Comparison of ENCODE assay signal across 14 mouse cellular contexts in the genomic region with DNA sequence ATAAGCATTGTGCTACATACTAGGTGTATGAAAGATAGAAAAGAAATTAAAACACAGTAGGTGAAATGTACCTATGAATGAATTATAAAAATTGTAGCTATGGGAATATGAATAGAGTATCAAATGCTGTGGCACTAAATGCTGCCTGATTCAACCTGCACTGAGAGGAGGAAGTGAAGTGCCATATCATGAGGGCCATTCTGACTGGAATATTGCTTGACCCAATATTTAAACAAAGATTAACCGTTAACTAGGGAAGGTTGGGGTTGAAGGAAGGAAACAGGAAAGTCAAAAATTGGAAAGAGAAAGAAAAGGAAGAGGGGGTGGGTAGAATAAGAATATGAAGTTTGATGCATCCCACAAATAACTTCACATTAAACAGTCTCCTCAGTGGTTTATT.
"Had no signal": no experiment of that assay in that cellular context is flagged by ENCODE, and none has a peak within 500 bp of the region (broad histone marks: within the 10 kb centered on the region; RNA-seq: fewer than 3 reads in every experiment).

No protein-coding gene starts in this region.

- ATAC-seq: inflammation-experienced regulatory T-cells, adult 6 months; liver, embryonic 12.5 days; midbrain, embryonic 13.5 days had no signal

- DNase-seq: kidney, adult 9 months; kidney, postnatal 36 days; right cerebral cortex, adult 18-20 months; right cerebral cortex, postnatal 25 days; thymus, postnatal 4 days had no signal

- H3K27ac ChIP-seq: hindbrain, embryonic 15.5 days; kidney, postnatal 0 days; layer of hippocampus, adult 2 months; limb, embryonic 10.5 days; liver, embryonic 12.5 days; midbrain, embryonic 13.5 days; neural tube, embryonic 15.5 days had no signal

- H3K9ac ChIP-seq: hindbrain, embryonic 15.5 days; liver, embryonic 12.5 days; midbrain, embryonic 13.5 days; neural tube, embryonic 15.5 days had no signal

- H3K9me3 ChIP-seq: hindbrain, embryonic 15.5 days; limb, embryonic 10.5 days; liver, embryonic 12.5 days; midbrain, embryonic 13.5 days; neural tube, embryonic 15.5 days had no signal

- H3K4me3 ChIP-seq: hindbrain, embryonic 15.5 days; layer of hippocampus, adult 2 months; limb, embryonic 10.5 days; liver, embryonic 12.5 days; midbrain, embryonic 13.5 days; myocyte; neural tube, embryonic 15.5 days had no signal

- H3K4me1 ChIP-seq: hindbrain, embryonic 15.5 days; liver, embryonic 12.5 days; midbrain, embryonic 13.5 days; neural tube, embryonic 15.5 days had no signal

- H3K36me3 ChIP-seq: hindbrain, embryonic 15.5 days; limb, embryonic 10.5 days; liver, embryonic 12.5 days; midbrain, embryonic 13.5 days; neural tube, embryonic 15.5 days had no signal

- H3K27me3 ChIP-seq: hindbrain, embryonic 15.5 days; liver, embryonic 12.5 days; midbrain, embryonic 13.5 days; neural tube, embryonic 15.5 days had no signal

- H3K4me2 ChIP-seq: hindbrain, embryonic 15.5 days; liver, embryonic 12.5 days; midbrain, embryonic 13.5 days; neural tube, embryonic 15.5 days had no signal
